Mouse (Mus musculus) CD4-positive helper T cell, adult 2 months (primary cell): ENCODE measurements around the gene Apom.
A peak's percentile ranks its signal among the peaks of the same experiment; 100 is the strongest.

Experiments
- DNase-seq: peaks from one replicate; pipeline ENCODE4 v3.0.0-alpha.2; 2012; ENCODE audit warnings: low read depth, missing footprints, low spot score

The Apom gene

DNA sequence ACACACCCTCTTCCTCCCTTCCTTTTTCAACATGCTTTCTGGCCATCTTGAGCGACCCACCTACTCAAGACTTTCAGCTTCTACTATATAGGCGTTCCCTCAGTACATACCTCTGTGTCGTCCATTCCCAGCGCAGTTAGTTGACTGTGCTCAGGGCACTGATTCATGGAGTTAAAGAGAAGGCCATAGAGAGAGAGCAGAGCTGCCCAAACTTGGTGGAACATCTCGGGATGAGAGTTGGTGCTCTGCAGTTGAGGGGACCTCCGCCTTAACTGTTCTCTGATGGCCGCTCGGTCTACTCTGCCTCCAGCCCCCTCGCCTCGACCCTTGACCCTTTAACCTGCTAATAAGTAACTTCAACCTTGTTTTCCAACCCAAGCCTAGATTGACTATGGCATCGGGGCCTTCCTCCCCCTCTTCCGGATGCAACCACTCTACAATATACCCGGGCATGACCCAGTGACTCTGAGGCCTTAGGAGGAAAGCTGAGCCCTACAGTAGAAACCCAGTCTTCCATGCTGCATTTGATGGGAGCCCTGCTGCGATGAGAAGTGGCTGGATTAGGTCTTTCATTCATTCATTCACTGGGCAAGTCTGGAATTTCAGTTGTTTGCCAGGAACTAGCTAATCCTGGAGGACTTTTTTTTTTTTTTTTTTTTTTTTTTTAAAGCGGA is at the start of gene Apom:
TSS of gene Apom (minus strand) at position 551 of the 674 bp plus-strand sequence.
- no peak for DNase-seq

DNA sequence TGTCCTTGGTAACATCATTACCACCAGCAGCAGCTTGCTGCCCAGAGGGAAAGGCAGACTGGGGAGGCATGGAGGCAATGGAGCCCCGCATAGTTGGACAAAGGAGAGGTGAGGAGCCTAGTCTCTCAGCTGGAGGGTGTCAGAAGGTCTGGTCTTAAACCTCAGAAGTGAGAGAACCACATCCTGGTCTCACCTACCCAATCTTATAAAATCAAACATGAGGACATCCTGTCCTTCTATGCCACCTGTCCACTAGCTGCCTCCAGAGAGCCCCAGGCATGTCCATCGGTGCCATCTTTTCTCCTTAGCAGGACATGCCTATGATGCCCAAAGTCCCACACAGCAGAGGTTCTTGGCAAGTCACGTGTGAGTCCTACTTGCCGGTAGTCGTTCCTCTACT is 48.2 kb upstream of the Apom start:
- DNase-seq: no peak

DNA sequence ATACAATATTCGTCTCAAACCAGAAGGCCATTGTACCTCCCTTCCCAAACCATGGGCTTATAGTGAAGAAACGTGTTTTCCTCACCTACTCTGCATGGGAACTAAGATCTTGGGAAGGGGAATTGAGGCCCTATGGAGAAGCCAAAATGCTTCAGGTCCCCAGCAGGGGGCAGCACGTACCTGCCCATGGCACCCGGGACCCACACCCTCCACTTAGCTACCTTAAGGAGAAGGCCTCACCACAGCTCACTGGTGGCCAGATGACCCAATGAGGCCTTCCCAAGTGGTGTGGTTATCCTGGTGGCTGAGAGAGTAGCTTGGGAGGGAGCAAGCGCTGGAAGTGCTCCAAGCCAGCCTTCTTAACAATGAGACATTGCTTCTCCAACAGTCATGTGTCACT is 46.7 kb upstream of the Apom start:
- peak; percentile 80 for DNase-seq

DNA sequence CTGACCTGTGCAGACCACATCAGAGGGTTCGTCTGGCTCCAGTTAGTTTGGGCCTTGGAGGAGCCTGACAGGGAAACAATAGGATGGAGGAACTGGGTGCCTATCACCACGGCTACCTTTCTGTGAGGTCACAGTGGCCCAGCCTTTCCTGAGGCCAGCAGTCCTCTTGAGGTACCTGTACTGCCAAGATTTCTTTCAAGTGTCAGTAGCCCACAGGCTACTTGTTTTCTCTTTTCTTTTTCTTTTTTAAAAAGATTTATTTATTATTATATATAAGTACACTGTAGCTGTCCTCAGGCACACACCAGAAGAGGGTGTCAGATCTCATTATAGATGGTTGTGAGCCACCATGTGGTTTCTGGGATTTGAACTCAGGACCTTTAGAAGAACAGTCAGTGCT is 44.1 kb upstream of the Apom start, which contains the start of gene Aif1:
TSS of gene Aif1 (minus strand) at position 101 of the 400 bp plus-strand sequence.
- no peak for DNase-seq

DNA sequence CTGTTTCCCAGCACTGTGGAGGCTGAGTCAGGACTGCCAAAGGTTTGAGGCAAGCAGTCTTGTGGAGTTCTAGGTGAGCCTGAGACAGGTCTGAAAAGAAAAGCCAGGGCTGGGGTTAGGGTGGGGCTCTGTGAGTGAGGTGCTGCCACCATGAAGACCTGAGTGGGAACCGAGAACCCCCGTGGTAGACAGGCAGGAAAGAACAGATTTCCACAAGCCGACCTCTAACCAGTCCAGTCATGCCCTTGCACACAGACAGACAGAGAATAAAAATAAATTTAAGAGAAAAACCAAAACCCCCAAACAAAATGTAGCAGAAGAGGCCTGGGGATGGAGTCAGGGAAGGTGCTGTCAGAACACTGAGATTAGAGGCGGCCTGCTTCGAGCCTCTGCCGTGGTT is 43.5 kb upstream of the Apom start:
- no peak for DNase-seq

DNA sequence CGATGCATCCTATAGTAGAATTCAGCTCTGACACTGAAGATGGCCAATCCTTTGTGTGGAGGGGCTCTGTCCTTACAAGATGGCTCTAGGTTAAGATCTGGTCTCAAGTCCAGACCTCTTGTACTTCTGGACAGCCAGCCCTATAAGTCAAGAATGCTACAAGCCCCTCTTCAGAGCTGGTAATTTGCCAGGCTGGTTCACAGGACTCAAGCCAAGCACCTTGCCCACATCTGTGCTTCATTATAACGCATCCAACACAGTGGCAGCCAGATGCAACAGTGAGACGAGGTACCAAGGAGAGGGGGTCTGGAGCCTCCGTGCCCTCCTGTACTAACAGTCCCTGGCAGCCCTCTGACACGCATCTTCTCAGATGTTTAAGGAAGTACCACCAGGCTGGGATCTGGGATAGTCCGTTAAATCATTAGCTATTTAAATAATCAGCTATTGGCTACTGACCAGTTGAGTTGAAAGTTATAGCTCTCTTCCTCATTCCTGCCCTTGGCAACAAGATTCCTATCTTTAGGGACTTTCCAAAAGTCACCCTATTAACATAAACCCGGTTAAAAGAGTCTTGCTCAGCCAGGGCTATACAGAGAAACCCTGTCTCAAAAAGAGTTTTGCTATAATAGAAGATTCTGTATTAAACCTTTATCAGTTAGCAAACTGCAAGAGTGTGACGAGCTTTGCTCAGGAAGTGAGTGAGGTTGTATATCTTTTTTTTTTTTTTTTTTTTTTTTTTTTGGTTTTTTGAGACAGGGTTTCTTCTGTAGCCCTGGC is 42.5 kb upstream of the Apom start:
- peak; percentile 66 for DNase-seq

DNA sequence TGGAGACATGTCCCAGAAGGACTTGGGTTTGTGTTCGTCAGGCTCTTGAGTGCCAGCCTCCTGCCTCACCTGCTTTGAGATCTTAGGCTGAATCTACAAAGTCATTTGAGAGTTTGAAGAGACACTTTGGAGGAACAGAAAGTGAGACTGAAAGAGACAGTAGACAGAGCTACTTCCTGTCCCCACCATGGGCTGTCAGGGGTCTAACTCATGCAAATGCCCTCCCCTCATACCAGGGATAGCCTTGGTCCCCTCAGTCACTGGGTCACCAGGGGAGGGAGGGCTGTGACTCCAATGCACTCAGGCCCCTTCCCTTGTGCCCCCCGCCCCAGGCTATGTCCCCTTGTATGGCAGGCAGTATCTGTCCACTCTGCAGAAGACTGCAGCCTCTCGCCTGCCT is 41.5 kb upstream of the Apom start:
- peak; percentile 71 for DNase-seq

DNA sequence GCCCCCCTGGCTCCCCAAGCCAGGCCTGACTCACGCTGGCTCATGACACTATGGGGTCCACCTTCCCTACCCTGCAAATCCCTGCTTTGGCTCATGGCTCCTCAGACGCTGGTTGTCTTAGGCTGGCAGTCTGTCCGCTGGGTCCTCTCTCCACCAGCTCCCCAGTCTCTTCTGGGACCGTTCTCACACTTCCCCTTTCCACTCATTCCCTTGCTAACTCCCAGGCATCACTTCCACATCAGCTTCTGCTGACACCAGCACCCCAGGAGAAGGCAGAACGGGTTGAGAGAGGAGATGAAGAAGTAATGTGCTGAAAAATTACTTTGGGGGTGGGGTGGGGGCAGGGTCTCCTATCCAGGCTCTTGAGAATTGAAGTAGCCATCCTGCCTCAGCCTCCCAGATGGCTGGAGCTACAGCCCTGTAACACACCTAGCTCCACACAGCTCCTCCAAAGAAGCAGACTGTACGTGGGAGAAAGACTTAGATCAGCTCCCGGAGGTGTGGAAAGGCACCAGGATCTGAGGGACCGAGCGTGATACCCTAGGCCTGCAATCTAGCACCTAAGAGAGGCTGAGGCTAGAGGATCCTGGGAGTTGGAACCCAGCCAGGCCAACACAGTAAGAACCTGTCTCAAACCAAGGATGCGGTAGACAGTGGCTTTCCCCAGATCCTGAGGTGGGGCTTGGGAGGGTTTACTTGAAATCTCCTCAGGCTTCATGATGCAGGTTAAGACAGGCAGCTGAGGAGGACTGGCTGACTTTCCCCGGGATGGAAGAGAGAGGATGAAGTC is 40.8 kb upstream of the Apom start:
- peak; percentile 77 for DNase-seq

DNA sequence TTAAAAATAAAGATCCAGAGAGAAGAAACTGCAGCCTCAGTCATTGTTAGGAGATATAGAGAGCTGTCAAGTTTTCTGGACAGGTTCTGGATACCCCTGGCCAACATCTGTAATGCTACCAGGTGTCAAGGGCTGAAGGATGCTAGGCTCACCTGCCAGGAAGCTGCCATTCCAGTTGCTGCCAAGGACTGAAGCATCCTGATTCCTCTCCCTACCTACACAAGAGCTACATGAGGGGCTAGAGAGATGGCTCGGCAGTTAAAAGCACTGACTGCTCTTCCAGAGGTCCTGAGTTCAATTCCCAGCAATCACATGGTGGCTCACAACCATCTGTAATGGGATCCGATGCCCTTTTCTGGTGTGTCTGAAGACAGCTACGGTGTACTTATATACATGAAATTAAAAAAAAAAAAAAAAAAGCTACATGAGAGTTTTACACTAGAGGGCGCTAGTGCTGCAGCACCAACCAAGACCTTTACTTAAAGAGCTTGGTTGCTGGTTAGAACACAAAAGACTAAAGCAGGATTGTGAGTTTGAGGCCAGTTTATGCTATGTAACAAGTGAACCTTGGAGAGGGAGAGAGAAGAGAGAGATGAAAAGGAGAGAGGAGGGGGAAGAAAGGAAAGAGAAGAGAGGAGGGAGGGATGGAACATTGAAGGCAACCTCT is 36.8 kb upstream of the Apom start:
- peak; percentile 87 for DNase-seq

DNA sequence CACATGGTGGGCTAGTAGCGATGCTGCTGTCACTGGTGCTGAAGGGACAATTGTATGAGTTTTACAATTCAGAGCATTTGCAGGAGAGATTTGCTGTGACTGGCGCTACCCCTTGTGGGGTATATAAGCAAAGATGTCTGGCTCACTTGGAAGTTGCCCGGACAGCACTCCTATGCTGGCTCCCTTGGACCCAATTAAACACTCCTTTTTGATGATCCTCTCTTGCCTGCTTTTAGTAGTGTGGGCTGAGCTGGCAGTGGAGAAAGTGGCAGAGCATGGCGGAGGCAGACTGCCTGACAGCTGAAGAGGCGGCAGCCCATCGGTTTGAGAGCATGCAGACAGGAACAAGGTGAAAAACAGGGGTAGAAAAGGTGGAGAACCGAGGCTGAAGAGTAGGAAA is 35.9 kb upstream of the Apom start:
- no peak for DNase-seq

DNA sequence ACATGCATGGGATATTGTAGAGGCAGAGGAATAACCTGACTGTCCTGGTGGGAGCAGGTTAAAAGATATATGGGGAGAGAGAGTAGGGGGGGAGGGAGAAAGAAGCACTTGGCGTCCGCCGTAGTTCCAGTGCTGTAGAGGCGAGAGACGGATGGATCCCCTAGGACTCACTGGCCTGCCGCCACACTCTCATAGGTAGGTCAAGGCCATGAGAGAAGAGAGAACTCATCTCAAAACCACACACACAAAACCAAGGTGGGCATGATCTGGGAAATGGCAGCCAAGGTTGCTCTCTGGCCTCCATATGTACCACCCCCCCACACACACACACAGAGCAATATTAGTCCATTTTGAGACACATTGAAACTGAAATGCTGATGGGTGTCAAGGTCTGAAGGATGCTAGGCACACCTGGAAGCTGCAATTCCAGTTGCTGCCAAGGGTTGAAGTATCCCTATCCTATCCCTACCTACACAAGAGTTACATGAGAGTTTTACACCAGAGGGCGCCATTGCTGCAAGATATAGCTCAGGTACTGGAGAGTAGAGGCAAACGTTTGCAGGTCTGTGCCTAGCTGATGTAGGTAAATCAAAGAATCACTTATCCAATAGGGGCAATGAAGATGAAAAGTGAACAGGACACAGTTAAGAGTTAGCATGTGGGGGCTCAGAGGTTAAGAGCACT is 34.6 kb upstream of the Apom start:
- DNase-seq: peak; percentile 89

DNA sequence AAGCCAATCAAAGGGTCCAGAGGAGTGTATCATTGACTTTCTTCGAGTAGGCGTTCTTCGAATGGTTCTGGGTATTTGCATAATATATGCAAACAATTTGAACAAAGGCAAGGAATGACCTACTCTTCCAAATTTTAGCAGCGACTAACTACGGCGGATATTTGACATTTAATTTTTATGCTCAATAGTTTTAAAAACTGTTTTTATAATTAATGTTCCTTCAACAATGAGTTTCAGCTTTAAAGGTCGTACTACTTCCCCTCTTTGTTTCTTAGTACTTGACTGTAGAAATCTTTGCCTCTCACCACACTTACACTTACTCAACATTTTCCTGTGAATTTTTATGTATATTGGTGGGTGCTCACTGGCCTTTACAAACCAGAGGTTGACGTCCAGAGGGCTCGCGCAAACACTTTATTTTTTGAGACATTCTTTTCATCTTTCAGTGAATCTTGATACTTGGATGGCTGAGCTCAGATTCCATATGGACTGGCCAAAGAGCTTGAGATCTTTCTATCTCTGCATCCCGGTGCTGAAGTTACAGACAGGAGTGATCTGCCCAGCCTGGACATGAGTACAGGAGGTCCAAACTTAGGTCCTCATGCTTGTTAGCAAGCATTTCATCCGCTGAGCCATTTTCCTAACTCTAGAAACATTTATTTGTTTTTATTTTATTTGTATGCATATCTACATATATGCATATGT is 33.8 kb upstream of the Apom start:
- no peak for DNase-seq

DNA sequence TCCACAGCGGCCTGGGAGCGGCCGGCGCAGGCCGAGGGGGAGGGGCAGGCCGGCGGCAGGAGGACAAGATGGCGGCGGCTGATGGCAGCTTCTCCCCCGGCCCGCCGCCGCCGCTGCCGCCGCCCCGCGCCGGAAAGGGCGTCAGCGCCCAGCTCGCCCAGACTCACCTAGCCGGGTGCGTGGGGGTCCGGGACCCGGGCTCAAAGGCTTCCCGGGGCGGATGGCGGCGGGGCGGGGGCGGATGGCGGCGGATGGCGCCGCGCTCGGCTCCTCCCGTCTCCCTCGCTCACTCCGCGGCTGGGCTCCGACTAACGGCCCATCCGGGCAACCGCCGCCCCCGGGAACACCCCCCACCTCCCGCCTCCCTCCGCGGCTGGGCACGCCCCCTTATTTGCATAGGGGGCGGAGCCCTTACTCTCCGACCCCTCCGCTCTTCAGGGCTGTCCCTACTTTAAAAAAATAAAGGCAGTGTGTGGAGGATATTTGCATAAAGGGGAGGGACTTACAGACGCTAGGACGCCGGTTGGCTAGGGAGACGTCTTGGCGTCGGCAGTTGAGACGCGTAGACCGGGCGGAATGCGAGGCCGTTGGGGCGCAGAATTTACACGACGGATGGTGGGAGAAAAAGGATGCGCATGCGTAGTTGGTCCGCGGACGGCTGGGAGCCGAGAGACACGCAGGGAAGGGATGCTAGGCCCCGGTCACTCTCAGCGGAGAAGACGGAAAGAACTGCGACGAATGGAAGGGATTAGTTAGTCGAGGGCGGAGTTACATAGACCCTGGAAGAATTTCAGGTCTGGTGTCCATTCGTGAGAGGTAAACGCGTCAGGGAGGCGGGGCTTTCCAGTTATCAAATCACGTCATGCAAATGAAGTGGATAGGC is 33.0 kb upstream of the Apom start, which contains the start of gene Prrc2a:
TSS of gene Prrc2a (minus strand) at position 330 of the 883 bp plus-strand sequence.
- peak; percentile 99 for DNase-seq

DNA sequence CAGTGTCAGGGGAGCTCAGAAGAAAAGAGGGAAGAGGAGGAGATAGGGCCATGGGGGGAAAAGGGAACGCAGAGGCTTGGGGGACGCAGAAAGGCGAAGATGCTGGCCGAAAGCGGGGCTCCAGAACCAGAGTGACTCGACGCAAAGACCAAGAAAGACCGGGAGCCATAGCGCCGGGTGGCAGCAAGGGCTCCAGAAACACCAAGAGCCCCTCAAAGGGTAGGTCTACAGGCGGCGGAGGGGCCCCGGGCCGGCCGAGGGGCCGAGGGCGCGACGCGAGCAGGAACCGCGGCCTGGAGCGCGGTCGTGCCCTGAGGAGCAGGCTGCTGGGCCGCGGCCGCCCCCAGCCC is 32.3 kb upstream of the Apom start:
- no peak for DNase-seq

DNA sequence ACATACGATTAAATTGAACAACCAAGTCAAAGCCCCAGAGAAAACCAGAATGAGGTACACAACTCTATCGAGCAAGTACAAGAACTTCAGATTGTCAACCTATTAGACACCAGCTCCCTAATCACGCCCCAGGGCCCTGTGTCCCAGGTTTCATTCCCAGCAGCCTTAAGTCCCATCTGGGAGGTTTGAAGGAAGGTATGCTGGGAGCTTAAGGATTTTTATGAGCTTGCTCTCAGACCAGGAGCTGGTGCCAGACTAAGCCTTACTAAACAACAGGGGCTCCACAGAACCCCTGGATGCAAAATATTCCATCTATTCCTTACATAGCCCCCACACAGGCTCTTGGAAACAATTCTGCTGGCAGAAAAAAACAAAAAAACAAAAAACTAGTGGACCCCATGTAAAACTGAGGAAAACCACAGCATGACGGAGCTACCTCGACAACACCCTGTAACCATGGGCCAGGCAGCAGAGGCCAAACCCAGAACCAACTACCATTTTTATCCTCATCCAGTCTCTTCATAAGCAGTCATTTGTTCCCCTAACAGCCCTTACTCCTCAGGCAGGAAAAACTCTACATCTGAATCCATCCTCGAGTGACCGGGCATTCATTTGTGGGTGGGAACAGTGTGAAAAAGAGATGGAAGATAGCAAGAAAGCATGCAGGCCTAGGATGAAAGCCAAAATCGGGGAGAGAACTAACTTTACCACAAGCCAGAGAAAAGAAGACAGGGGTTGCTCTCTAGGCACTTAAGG is 31.7 kb upstream of the Apom start:
- peak; percentile 37 for DNase-seq

DNA sequence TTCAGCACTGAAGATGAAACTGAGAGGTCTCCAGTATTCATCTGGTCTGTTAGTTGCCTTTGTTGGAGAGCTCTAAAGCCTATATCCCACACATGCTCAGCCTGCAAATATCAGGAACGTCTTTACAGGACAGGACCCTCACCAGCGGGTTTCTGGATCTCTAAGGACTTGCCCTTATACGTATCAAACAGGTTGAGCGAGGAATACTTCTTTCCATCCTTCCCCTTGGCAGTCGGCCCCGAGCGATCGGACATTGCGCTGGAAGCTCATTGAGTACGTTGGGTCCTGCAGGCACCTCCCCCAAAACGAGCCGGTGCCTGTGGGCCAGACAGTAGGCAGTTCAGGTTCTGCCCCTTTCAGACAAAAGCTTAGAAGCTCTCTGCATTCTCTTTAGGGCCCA is 30.9 kb upstream of the Apom start:
- no peak for DNase-seq

DNA sequence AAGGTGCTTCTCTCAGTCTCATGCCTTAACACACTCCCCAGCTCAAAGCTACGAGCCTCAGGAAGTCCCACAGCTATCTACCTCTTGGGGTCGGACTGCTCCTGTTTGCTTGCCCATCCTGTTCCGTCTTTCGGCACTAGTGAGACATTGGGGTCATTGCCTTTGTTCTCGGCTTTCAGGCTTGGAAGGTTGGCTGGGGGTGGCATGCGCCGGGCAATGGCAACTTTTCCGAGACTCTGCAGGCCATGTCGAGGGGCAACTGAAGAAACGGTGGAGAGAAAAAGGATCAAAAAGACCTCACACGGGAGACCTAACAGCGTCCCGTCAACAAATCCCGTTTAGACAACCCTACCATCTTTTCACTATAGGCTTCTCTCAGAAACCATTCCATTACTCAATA is 30.3 kb upstream of the Apom start:
- no peak for DNase-seq

DNA sequence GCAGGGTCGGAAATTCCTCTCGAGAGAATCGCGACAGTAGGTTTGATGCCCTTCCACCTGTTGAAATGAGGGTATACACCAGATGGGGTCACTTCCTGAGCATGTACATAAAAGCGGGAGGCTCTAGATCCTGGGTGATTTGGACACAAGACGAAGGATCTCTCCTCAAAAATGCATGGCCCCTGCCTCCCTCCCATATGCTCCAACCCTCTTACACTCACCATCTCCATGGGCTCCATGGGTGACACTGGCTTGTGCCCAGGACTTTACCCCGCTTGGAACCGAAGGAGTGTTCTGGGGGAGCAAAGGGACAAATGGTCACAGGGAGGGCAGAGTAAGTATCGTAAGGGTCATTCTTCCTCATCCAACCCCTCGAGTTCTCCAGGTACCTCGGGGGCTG is 29.6 kb upstream of the Apom start:
- no peak for DNase-seq

DNA sequence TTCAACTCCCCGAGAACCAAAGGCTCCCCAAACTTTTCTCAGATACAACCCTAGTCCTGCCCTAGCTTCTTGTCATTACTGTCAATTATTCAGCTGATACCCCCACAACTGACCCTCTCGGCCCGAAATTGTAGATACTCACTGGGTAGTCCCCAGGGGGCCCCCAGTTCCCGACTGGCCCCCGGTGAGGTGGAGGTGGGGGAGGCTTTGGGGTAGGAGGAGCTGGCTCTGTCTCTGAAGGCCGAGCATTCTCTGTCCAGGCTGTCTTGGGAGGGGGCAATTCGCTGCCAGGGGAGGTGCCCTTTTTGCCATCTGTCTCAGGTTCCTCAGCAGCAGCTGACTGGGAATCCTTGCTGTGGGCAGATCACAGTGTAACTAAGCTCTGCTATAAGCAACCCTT is 27.8 kb upstream of the Apom start:
- DNase-seq: no peak
